Comparison of ENCODE assay signal across 29 mouse cellular contexts in the genomic region with DNA sequence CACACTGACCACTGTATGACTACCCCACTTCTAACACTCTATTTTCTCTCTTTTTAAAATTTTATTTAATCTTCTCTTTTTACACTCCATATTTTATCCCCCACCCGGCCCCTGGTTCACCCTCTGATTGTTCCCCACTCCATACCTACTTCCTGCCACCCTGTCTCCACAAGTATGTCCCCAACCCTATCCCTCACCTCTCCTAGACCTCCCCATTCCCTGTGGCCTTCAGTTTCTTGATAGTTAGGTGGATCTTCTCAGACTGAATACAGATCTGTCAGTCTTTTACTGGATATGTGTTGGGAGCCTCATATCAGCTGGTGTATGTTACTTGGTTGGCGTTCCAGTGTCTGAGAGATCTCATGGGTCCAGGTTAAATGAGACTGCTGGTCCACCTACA. TPM values are rescaled to one million over a fixed set of nuclear protein-coding genes. Genes with fewer than 3 reads are reported as not detected.
"Had no signal": no experiment of that assay in that cellular context is flagged by ENCODE, and none has a peak within 500 bp of the region (broad histone marks: within the 10 kb centered on the region; RNA-seq: fewer than 3 reads in every experiment).

No protein-coding gene starts in this region.

- H3K4me3 ChIP-seq: heart, embryonic 10.5 days; heart, embryonic 12.5 days; hindbrain, embryonic 12.5 days; kidney, embryonic 15.5 days; limb, embryonic 13.5 days; limb, embryonic 15.5 days; liver, embryonic 12.5 days had no signal

- DNase-seq: gastrocnemius, postnatal 14 days; gastrocnemius, postnatal 36 days; heart, adult 18-20 months; heart, postnatal 10 days; heart, postnatal 36 days; kidney, adult 11 months; kidney, adult 2 months; kidney, adult 9 months; kidney, postnatal 14 days; kidney, postnatal 36 days; layer of hippocampus, adult 9-11 months; layer of hippocampus, postnatal 36 days; left cerebral cortex, postnatal 4 days had no signal

- H3K27ac ChIP-seq: heart, embryonic 10.5 days; hindbrain, embryonic 12.5 days; hindbrain, embryonic 14.5 days; kidney, embryonic 15.5 days; kidney, postnatal 0 days; limb, embryonic 13.5 days; limb, embryonic 15.5 days; liver, embryonic 12.5 days had no signal

- H3K9ac ChIP-seq: heart, embryonic 12.5 days; hindbrain, embryonic 12.5 days; hindbrain, embryonic 14.5 days; kidney, embryonic 15.5 days; limb, embryonic 13.5 days; limb, embryonic 15.5 days; liver, embryonic 12.5 days had no signal

- H3K4me1 ChIP-seq: heart, embryonic 10.5 days; heart, embryonic 12.5 days; hindbrain, embryonic 12.5 days; kidney, embryonic 15.5 days; limb, embryonic 13.5 days; limb, embryonic 15.5 days; liver, embryonic 12.5 days had no signal

- H3K9me3 ChIP-seq: heart, embryonic 10.5 days; heart, embryonic 12.5 days; hindbrain, embryonic 12.5 days; kidney, embryonic 15.5 days; limb, embryonic 13.5 days; limb, embryonic 15.5 days; liver, embryonic 12.5 days had no signal

- ATAC-seq: hindbrain, embryonic 16.5 days; intestine, embryonic 16.5 days; liver, embryonic 12.5 days had no signal

- H3K36me3 ChIP-seq: heart, embryonic 10.5 days; heart, embryonic 12.5 days; hindbrain, embryonic 12.5 days; kidney, embryonic 15.5 days; limb, embryonic 13.5 days; limb, embryonic 15.5 days; liver, embryonic 12.5 days had no signal

- H3K4me2 ChIP-seq: heart, embryonic 12.5 days; hindbrain, embryonic 12.5 days; hindbrain, embryonic 14.5 days; kidney, embryonic 15.5 days; limb, embryonic 13.5 days; limb, embryonic 15.5 days; liver, embryonic 12.5 days had no signal

- H3K27me3 ChIP-seq: heart, embryonic 12.5 days; hindbrain, embryonic 12.5 days; kidney, embryonic 15.5 days; limb, embryonic 13.5 days; limb, embryonic 15.5 days; liver, embryonic 12.5 days had no signal

RNA-seq across cellular contexts. Expression of gene Ifi211, which starts 1.7 kb away (rescaled TPM):
- total RNA-seq: hematopoietic stem cell, adult 5-6 weeks; layer of hippocampus, adult 18-20 months; layer of hippocampus, postnatal 14 days; layer of hippocampus, postnatal 36 days; left cerebral cortex, adult 18-20 months; left cerebral cortex, postnatal 25 days had no signal

RNA-seq across cellular contexts. Expression of gene Ifi203, which starts 27.9 kb away (rescaled TPM):
- polyA plus RNA-seq: heart, embryonic 10.5 days had no signal
